26 mouse cellular contexts compared by ENCODE assay signal in the genomic region with DNA sequence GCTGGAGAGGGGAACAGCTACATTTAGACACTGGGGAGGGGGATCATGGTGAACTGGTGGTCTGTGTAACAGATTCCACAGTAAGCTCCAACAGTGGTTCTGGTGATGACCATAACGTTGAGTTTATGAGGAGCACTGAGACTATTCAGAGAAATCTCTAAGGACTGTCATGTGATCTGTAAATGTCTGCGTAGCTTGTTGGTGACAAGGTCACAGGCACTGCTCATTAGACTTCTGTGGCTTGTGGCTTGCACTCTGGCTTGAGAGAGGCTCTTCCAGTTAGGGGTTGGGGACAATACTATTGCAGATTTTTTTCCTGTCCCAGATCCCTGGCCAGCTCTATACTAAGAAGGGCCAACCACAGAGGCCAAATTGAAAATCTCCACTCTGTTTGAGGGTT. TPM values are rescaled to one million over a fixed set of nuclear protein-coding genes. Genes with fewer than 3 reads are reported as not detected.
A peak's percentile ranks its signal among the peaks of the same experiment; 100 is the strongest.
DNase-seq lines count a peak whose midpoint lies in the region; ATAC-seq and TF ChIP-seq lines count a peak whose summit lies in the region.
"Had no signal": no experiment of that assay in that cellular context is flagged by ENCODE, and none has a peak within 500 bp of the region (broad histone marks: within the 10 kb centered on the region; RNA-seq: fewer than 3 reads in every experiment).

No protein-coding gene starts in this region.

- no peak for TF ChIP-seq CTCF in C2C12 (IDR thresholded peaks at IDR 0.05; ENCODE audit: control insufficient read depth, insufficient read depth, insufficient read length)
- TF ChIP-seq CTCF in CH12.LX (conservative IDR thresholded peaks at IDR 0.05 in 1 of 2, IDR thresholded peaks at IDR 0.05 in 1 of 2; ENCODE audit: low read depth in 2 of 2, low read length in 2 of 2) = no peak

- H3K4me2 ChIP-seq in CH12.LX (ENCODE audit: insufficient read depth, low read depth, poor library complexity, severe bottlenecking) = peak overlapping the region; percentile 72
- H3K4me2 ChIP-seq in hindbrain, embryonic 14.5 days (replicated peaks) = no peak overlapping the region
- H3K4me2 ChIP-seq: embryonic facial prominence, embryonic 13.5 days; embryonic facial prominence, embryonic 15.5 days; forebrain, embryonic 12.5 days had no signal

- H3K36me3 ChIP-seq in C2C12 (ENCODE audit: control insufficient read depth, insufficient read depth) = peaks cover 60% of the 10 kb centered on the region
- peaks cover 31 to 70% of the 10 kb centered on the region in 2 experiments for H3K36me3 ChIP-seq in CH12.LX (replicated peaks in 1 of 2; ENCODE audit: control insufficient read depth in 1 of 2, insufficient read depth in 1 of 2, low read length in 1 of 2)
- no peaks in the 10 kb centered on the region for H3K36me3 ChIP-seq in hindbrain, embryonic 14.5 days (replicated peaks; ENCODE audit: control insufficient read depth, insufficient read depth)
- H3K36me3 ChIP-seq: embryonic facial prominence, embryonic 13.5 days; embryonic facial prominence, embryonic 15.5 days; forebrain, embryonic 10.5 days; forebrain, embryonic 12.5 days had no signal

- WGBS in hindbrain, embryonic 14.5 days = 44% methylated on average over 2 of the region's 2 CpGs

- H3K9me3 ChIP-seq in CH12.LX (replicated peaks; ENCODE audit: low read length) = no peaks in the 10 kb centered on the region
- no peaks in the 10 kb centered on the region for H3K9me3 ChIP-seq in hindbrain, embryonic 14.5 days (ENCODE audit: control insufficient read depth, low read length)
- H3K9me3 ChIP-seq: embryonic facial prominence, embryonic 13.5 days; embryonic facial prominence, embryonic 15.5 days; forebrain, embryonic 10.5 days; forebrain, embryonic 12.5 days had no signal

- H3K9ac ChIP-seq in CH12.LX (ENCODE audit: insufficient read depth, low read depth) = peak overlapping the region; percentile 54
- H3K9ac ChIP-seq in hindbrain, embryonic 14.5 days = no peak overlapping the region
- H3K9ac ChIP-seq: embryonic facial prominence, embryonic 13.5 days; embryonic facial prominence, embryonic 15.5 days; forebrain, embryonic 12.5 days had no signal

- H3K79me2 ChIP-seq in C2C12 (ENCODE audit: control insufficient read depth, insufficient read depth) (peaks cover 68% of the 10 kb centered on the region), CH12.LX (replicated peaks; ENCODE audit: control insufficient read depth, extremely low read depth, insufficient read depth, poor library complexity, severe bottlenecking) (peaks cover 59% of the 10 kb centered on the region)

- H3K27me3 ChIP-seq in C2C12 (ENCODE audit: control insufficient read depth, insufficient read depth, insufficient read length) (no peaks in the 10 kb centered on the region), CH12.LX (replicated peaks) (no peaks in the 10 kb centered on the region)
- H3K27me3 ChIP-seq in hindbrain, embryonic 14.5 days (ENCODE audit: control insufficient read depth, insufficient read depth, low read length) = peaks cover 80% of the 10 kb centered on the region

- TF ChIP-seq POLR2A in CH12.LX (IDR thresholded peaks at IDR 0.05; ENCODE audit: low read depth, low read length) = no peak

- H3K4me3 ChIP-seq in C2C12 (ENCODE audit: insufficient read depth, poor library complexity, severe bottlenecking) = no peak overlapping the region
- H3K4me3 ChIP-seq in CH12.LX (replicated peaks in 1 of 3; ENCODE audit: low read depth in 2 of 3, low read length in 2 of 3, poor library complexity in 1 of 3) = no peak overlapping the region
- no peak overlapping the region for H3K4me3 ChIP-seq in hindbrain, embryonic 14.5 days (replicated peaks; ENCODE audit: low read length)
- H3K4me3 ChIP-seq: embryonic facial prominence, embryonic 13.5 days; embryonic facial prominence, embryonic 15.5 days; erythroblast, embryonic 14.5 days; forebrain, embryonic 10.5 days; forebrain, embryonic 12.5 days had no signal

- ATAC-seq in hindbrain, embryonic 14.5 days (ENCODE audit: low FRiP score) = no peak
- ATAC-seq: CD4-positive, CD25-positive, alpha-beta regulatory T cell, adult 4 months; forebrain, embryonic 14.5 days; forebrain, embryonic 16.5 days had no signal

- H3ac ChIP-seq in C2C12 (ENCODE audit: control insufficient read depth, insufficient read length, low read depth) = no peak overlapping the region

- peaks cover 15 to 80% of the 10 kb centered on the region in 2 experiments for H3K4me1 ChIP-seq in CH12.LX (ENCODE audit: control insufficient read depth in 1 of 2, insufficient read depth in 2 of 2)
- H3K4me1 ChIP-seq in hindbrain, embryonic 14.5 days (replicated peaks; ENCODE audit: control insufficient read depth, insufficient read depth, low read length) = no peaks in the 10 kb centered on the region

- DNase-seq in 416B (ENCODE audit: low read depth) (peak; percentile 70), CH12.LX (ENCODE audit: extremely low read depth) (peak; percentile 70)
- peak; percentile 50 to 69 for DNase-seq in natural killer cell, adult 2 months (ENCODE audit: low spot score in 2 of 2)
- no peak for DNase-seq in hindbrain, embryonic 14.5 days (ENCODE audit: low spot score)
- no peak for DNase-seq in right cerebral cortex, adult 18-20 months
- no peak for DNase-seq in ovary, adult 18-20 months (ENCODE audit: low spot score)
- no peak for DNase-seq in layer of hippocampus, postnatal 25 days (ENCODE audit: extremely low spot score in 1 of 2, low spot score in 1 of 2)
- DNase-seq: adrenal gland, adult 2 months; adrenal gland, postnatal 10 days; adrenal gland, postnatal 25 days; cerebellum, adult 11 months; cerebellum, adult 18-20 months; cerebellum, adult 8-10 months; cerebellum, adult 9-11 months; cerebellum, postnatal 14 days; embryo, embryonic 11 days had no signal

- peak; percentile 35; the same call in 1 of the 2 replicates for TF ChIP-seq EP300 in CH12.LX (IDR thresholded peaks at IDR 0.05; ENCODE audit: low read length)

- in situ Hi-C loops in CH12.LX (cut with MboI; ENCODE audit: low pct_ligation_motif_present, low pct_unique_long_range_greater_than_20kb, low sequenced_read_pairs) = no loop called here

- dilution Hi-C loops in CH12.LX (cut with MboI; ENCODE audit: extremely low pct_ligation_motif_present, extremely low pct_unique_long_range_greater_than_20kb, low sequenced_read_pairs) = no loop called here

- peaks cover 18% of the 10 kb centered on the region for H3K79me3 ChIP-seq in C2C12 (ENCODE audit: low read depth)

- TF ChIP-seq RAD21 in CH12.LX (IDR thresholded peaks at IDR 0.05; ENCODE audit: low read depth, low read length) = no peak

- H3K27ac ChIP-seq in CH12.LX (ENCODE audit: insufficient read depth, low read depth) = peak overlapping the region; percentile 96
- no peak overlapping the region for H3K27ac ChIP-seq in hindbrain, embryonic 14.5 days
- H3K27ac ChIP-seq: embryonic facial prominence, embryonic 13.5 days; embryonic facial prominence, embryonic 15.5 days; forebrain, embryonic 10.5 days; forebrain, embryonic 12.5 days had no signal

TF ChIP-seq in C2C12, 6 proteins besides CTCF, POLR2A, EP300 and RAD21:
- peak; percentile 39 for TF ChIP-seq USF1 (IDR thresholded peaks at IDR 0.05; ENCODE audit: low read depth)
- TF ChIP-seq MAX (IDR thresholded peaks at IDR 0.05) = no peak
- no peak for TF ChIP-seq MYOG (IDR thresholded peaks at IDR 0.05; ENCODE audit: control insufficient read depth, extremely low read depth, insufficient read length)
- no peak for TF ChIP-seq MYOD1 (IDR thresholded peaks at IDR 0.05; ENCODE audit: control insufficient read depth, insufficient read length, low read depth)
- TF ChIP-seq FOSL1 (IDR thresholded peaks at IDR 0.05; ENCODE audit: insufficient read depth, low read length, poor library complexity, severe bottlenecking) = no peak
- TF ChIP-seq CEBPB (IDR thresholded peaks at IDR 0.05; ENCODE audit: low read depth) = no peak

TF ChIP-seq in CH12.LX, 34 proteins besides CTCF, POLR2A, EP300 and RAD21 (continues in another document):
- no peak; the same call in 1 of the 2 replicates for TF ChIP-seq MXI1 (IDR thresholded peaks at IDR 0.05; ENCODE audit: low read depth, low read length)
- TF ChIP-seq E2F4 (IDR thresholded peaks at IDR 0.05; ENCODE audit: insufficient replicate concordance, low read depth, low read length) = no peak
- TF ChIP-seq BHLHE40 (IDR thresholded peaks at IDR 0.05; ENCODE audit: low read depth, low read length) = peak; percentile 68
- no peak for TF ChIP-seq MAZ (IDR thresholded peaks at IDR 0.05; ENCODE audit: low read depth, low read length)
- no peak; the same call in 1 of the 2 replicates for TF ChIP-seq ZMIZ1 (IDR thresholded peaks at IDR 0.05; ENCODE audit: low read depth, low read length)
- TF ChIP-seq USF1 (IDR thresholded peaks at IDR 0.05; ENCODE audit: low read depth, low read length) = peak; percentile 64
- no peak for TF ChIP-seq JUN (IDR thresholded peaks at IDR 0.05; ENCODE audit: insufficient read depth, low read depth, low read length)
- TF ChIP-seq KAT2A (IDR thresholded peaks at IDR 0.05; ENCODE audit: insufficient replicate concordance, low read length) = no peak
- TF ChIP-seq TCF12 (IDR thresholded peaks at IDR 0.05; ENCODE audit: low read depth, low read length) = no peak
- TF ChIP-seq POLR2AphosphoS2 (IDR thresholded peaks at IDR 0.05; ENCODE audit: low read depth, low read length) = no peak
- no peak for TF ChIP-seq ELF1 (IDR thresholded peaks at IDR 0.05; ENCODE audit: low read depth, low read length)
- TF ChIP-seq HCFC1 (IDR thresholded peaks at IDR 0.05; ENCODE audit: low read depth, low read length) = no peak
- TF ChIP-seq MYC (IDR thresholded peaks at IDR 0.05; ENCODE audit: low read depth, low read length) = no peak
- peak; percentile 49; the same call in 1 of the 2 replicates for TF ChIP-seq ETS1 (conservative IDR thresholded peaks at IDR 0.05; ENCODE audit: low read depth, low read length)
- TF ChIP-seq NRF1 (IDR thresholded peaks at IDR 0.05; ENCODE audit: low read depth, low read length) = no peak
- no peak for TF ChIP-seq ZC3H11A (IDR thresholded peaks at IDR 0.05; ENCODE audit: low read depth, low read length)
- no peak for TF ChIP-seq MAFK (IDR thresholded peaks at IDR 0.05; ENCODE audit: insufficient replicate concordance, low read length)
- peak; percentile 69 for TF ChIP-seq USF2 (conservative IDR thresholded peaks at IDR 0.05; ENCODE audit: low read depth, low read length)
- no peak for TF ChIP-seq CHD1 (IDR thresholded peaks at IDR 0.05; ENCODE audit: low read depth, low read length)
- no peak for TF ChIP-seq RCOR1 (conservative IDR thresholded peaks at IDR 0.05; ENCODE audit: low read depth, low read length)
- TF ChIP-seq NELFE (IDR thresholded peaks at IDR 0.05; ENCODE audit: low read depth, low read length) = no peak
- TF ChIP-seq MEF2A (IDR thresholded peaks at IDR 0.05; ENCODE audit: borderline replicate concordance, low read depth, low read length) = no peak

RNA-seq across cellular contexts. Expression of a gene that starts 39.2 kb away (rescaled TPM):
- polyA plus RNA-seq in C2C12 (2012; fragmentation: generic; extraction: Trizol) = 19.5 TPM
- 13.7 and 19.7 TPM in 2 replicates for total RNA-seq in CH12.LX (2012; rRNA removed)
- 2.4 and 5.0 TPM in 2 replicates for total RNA-seq in CH12.LX (2014; rRNA removed)
- 48.0 and 61.1 TPM in 2 replicates for polyA plus RNA-seq in CH12.LX (2012; ENCODE audit: insufficient read length, low read depth)
- not detected in 2 replicates for polyA plus RNA-seq in hindbrain, embryonic 14.5 days (2014; fragmentation: Nextera tagmentation; extraction: Ambion mirVana)
- not detected for total RNA-seq in layer of hippocampus, postnatal 25 days (2021)
- polyA plus RNA-seq: forebrain, embryonic 14.5 days; forebrain, embryonic 16.5 days; frontal cortex, adult 2 months had no signal

Comparison
In these comparisons a context has a peak if more than half of its experiments do, and no peak if none do; other contexts are left out.
1. DNase-seq: peak in 416B (single experiment), CH12.LX (single experiment) and natural killer cell, adult 2 months (2 of 2); none in hindbrain, embryonic 14.5 days (single experiment), right cerebral cortex, adult 18-20 months (single experiment), ovary, adult 18-20 months (single experiment) and layer of hippocampus, postnatal 25 days (0 of 2).
2. RNA of a gene that starts 39.2 kb away (polyA plus RNA-seq): 48.0 to 61.1 TPM in CH12.LX and 19.5 TPM in C2C12 (single experiment); not detected in hindbrain, embryonic 14.5 days; every median in the first group is over 10 times any median in the second.